27 mouse cellular contexts compared by ENCODE assay signal in the genomic region with DNA sequence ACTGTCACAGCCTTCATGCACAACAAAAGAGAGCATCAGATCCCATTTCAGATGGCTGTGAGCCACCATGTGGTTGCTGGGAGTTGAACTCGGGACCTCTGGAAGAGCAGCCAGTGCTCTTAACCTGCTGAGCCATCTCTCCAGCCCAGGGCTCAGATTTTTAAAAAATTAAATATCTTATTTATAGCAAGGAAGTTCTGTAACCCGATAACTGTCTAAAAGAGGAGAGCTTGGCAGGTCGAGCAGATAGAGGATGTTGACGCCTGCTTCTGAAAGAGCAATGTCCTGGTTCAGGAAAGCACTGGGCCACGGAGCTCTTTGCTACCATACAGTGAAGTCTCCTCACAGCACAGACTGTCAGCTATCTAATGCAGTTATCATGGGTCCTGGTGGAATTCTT.
"Had no signal": no experiment of that assay in that cellular context is flagged by ENCODE, and none has a peak within 500 bp of the region (broad histone marks: within the 10 kb centered on the region; RNA-seq: fewer than 3 reads in every experiment).

No protein-coding gene starts in this region.

- H3K27ac ChIP-seq: embryonic facial prominence, embryonic 10.5 days; embryonic facial prominence, embryonic 12.5 days; embryonic facial prominence, embryonic 13.5 days; embryonic facial prominence, embryonic 15.5 days; forebrain, embryonic 10.5 days; forebrain, embryonic 12.5 days; forebrain, embryonic 13.5 days; forebrain, embryonic 15.5 days; heart, adult 2 months had no signal

- H3K4me1 ChIP-seq: forebrain, embryonic 12.5 days had no signal

- H3K4me2 ChIP-seq: embryonic facial prominence, embryonic 12.5 days; embryonic facial prominence, embryonic 13.5 days; embryonic facial prominence, embryonic 15.5 days; forebrain, embryonic 12.5 days; forebrain, embryonic 13.5 days; forebrain, embryonic 15.5 days had no signal

- H3K4me3 ChIP-seq: embryonic facial prominence, embryonic 10.5 days; embryonic facial prominence, embryonic 12.5 days; embryonic facial prominence, embryonic 13.5 days; embryonic facial prominence, embryonic 15.5 days; erythroblast, embryonic 14.5 days; forebrain, embryonic 10.5 days; forebrain, embryonic 12.5 days; forebrain, embryonic 13.5 days; forebrain, embryonic 15.5 days; heart, adult 2 months had no signal

- DNase-seq: cerebellum, adult 18-20 months; cerebellum, adult 2 months; cerebellum, adult 8-10 months; cerebellum, adult 9-10 months; cerebellum, adult 9-11 months; cerebellum, postnatal 10 days; cerebellum, postnatal 14 days; cerebellum, postnatal 25 days; cerebellum, postnatal 36 days; embryo, embryonic 11 days; forebrain, postnatal 0 days; gastrocnemius, postnatal 10 days; gastrocnemius, postnatal 14 days; gastrocnemius, postnatal 25 days; heart, adult 18-20 months; heart, adult 2 months had no signal

- H3K9ac ChIP-seq: embryonic facial prominence, embryonic 12.5 days; embryonic facial prominence, embryonic 13.5 days; embryonic facial prominence, embryonic 15.5 days; forebrain, embryonic 12.5 days; forebrain, embryonic 13.5 days; forebrain, embryonic 15.5 days; forebrain, postnatal 0 days had no signal

- H3K9me3 ChIP-seq: embryonic facial prominence, embryonic 10.5 days; embryonic facial prominence, embryonic 12.5 days; embryonic facial prominence, embryonic 13.5 days; embryonic facial prominence, embryonic 15.5 days; forebrain, embryonic 10.5 days; forebrain, embryonic 12.5 days; forebrain, embryonic 13.5 days; forebrain, embryonic 15.5 days had no signal

- ATAC-seq: forebrain, embryonic 13.5 days; forebrain, embryonic 14.5 days; forebrain, embryonic 15.5 days; forebrain, embryonic 16.5 days; forebrain, postnatal 0 days had no signal

- H3K36me3 ChIP-seq: embryonic facial prominence, embryonic 10.5 days; embryonic facial prominence, embryonic 12.5 days; embryonic facial prominence, embryonic 13.5 days; embryonic facial prominence, embryonic 15.5 days; forebrain, embryonic 10.5 days; forebrain, embryonic 12.5 days; forebrain, embryonic 15.5 days had no signal

- H3K27me3 ChIP-seq: embryonic facial prominence, embryonic 12.5 days; embryonic facial prominence, embryonic 13.5 days; embryonic facial prominence, embryonic 15.5 days; forebrain, embryonic 12.5 days; forebrain, embryonic 13.5 days; forebrain, embryonic 15.5 days had no signal
